Mouse (Mus musculus) urinary bladder, postnatal 25 days (tissue): ENCODE measurements around the gene Lima1.

ENCODE experiments used
- DNase-seq: peaks from one replicate; pipeline ENCODE4 v3.0.0; 2022; ENCODE audit warnings: low spot score

The Lima1 gene

GRCm38 (mm10) chr15:99866450-99867221 lies 8.6 kb downstream of the Lima1 start:
- no peak for DNase-seq

- DNase-seq, result peak; percentile 36
Observed at GRCm38 (mm10) chr15:99865942-99866341, 9.3 kb downstream of the Lima1 start.

- DNase-seq, result no peak
Observed at GRCm38 (mm10) chr15:99865494-99865941, 9.7 kb downstream of the Lima1 start.

GRCm38 (mm10) chr15:99865046-99865445 lies 10.2 kb downstream of the Lima1 start:
- no peak for DNase-seq

- no peak for DNase-seq
Observed at GRCm38 (mm10) chr15:99863786-99864185, 11.5 kb downstream of the Lima1 start.

GRCm38 (mm10) chr15:99863358-99863757 lies 11.9 kb downstream of the Lima1 start:
- DNase-seq, result no peak

- DNase-seq, result no peak
Observed at GRCm38 (mm10) chr15:99862473-99862872, 12.8 kb downstream of the Lima1 start.

GRCm38 (mm10) chr15:99861955-99862354 lies 13.3 kb downstream of the Lima1 start:
- no peak for DNase-seq

GRCm38 (mm10) chr15:99861536-99861935 lies 13.7 kb downstream of the Lima1 start:
- no peak for DNase-seq

- no peak for DNase-seq
Observed at GRCm38 (mm10) chr15:99859644-99860392, 15.4 kb downstream of the Lima1 start.

GRCm38 (mm10) chr15:99857479-99857878 lies 17.8 kb downstream of the Lima1 start:
- no peak for DNase-seq

- DNase-seq, result no peak
Observed at GRCm38 (mm10) chr15:99855119-99855518, 20.1 kb downstream of the Lima1 start.

- no peak for DNase-seq
Observed at GRCm38 (mm10) chr15:99852606-99853237, 22.5 kb downstream of the Lima1 start.

GRCm38 (mm10) chr15:99850265-99850664 lies 25.0 kb downstream of the Lima1 start:
- no peak for DNase-seq

GRCm38 (mm10) chr15:99847937-99848336 lies 27.3 kb downstream of the Lima1 start:
- no peak for DNase-seq

GRCm38 (mm10) chr15:99847207-99847881 lies 27.9 kb downstream of the Lima1 start:
- DNase-seq, result no peak

- DNase-seq, result no peak
Observed at GRCm38 (mm10) chr15:99846633-99847032, 28.6 kb downstream of the Lima1 start.

- DNase-seq, result no peak
Observed at GRCm38 (mm10) chr15:99843856-99844255, 31.4 kb downstream of the Lima1 start.

GRCm38 (mm10) chr15:99839910-99840309 lies 35.3 kb downstream of the Lima1 start:
- peak; percentile 65 for DNase-seq

- DNase-seq, result no peak
Observed at GRCm38 (mm10) chr15:99839165-99839840, 36.0 kb downstream of the Lima1 start.

GRCm38 (mm10) chr15:99837561-99837960 lies 37.7 kb downstream of the Lima1 start:
- DNase-seq, result no peak

- DNase-seq, result no peak
Observed at GRCm38 (mm10) chr15:99835191-99835590, 40.1 kb downstream of the Lima1 start.
